Mouse (Mus musculus) midbrain, embryonic 16.5 days (tissue): ENCODE results near the gene B3galt4. TPM values are rescaled to one million over a fixed set of nuclear protein-coding genes. Genes with fewer than 3 reads are reported as not detected.
"Not testable (repeated sequence)": the region's sequence is repeated elsewhere in the genome, so short reads cannot be mapped to it uniquely, and the experiment has no call there.

Experiments used
- ATAC-seq: fragments of 200-750 bp; cut with Nextera tagmentation; 2 replicates; pipeline ENCODE4 v1.8.0; 2017; ENCODE audit warnings: moderate TSS enrichment
- H3K27ac ChIP-seq: fragments of 300-500 bp; sonication (generic); 2 replicates; pipeline ENCODE4 v1.5.1; 2014; ENCODE audit warnings: mild to moderate bottlenecking, low read length, mixed read lengths
- H3K27me3 ChIP-seq: fragments of 300-500 bp; sonication (generic); 2 replicates; pipeline ENCODE4 v1.6.1; 2014; ENCODE audit warnings: low read depth, low read length, mixed read lengths; ENCODE audit not compliant: control insufficient read depth, insufficient read depth
- H3K36me3 ChIP-seq: fragments of 300-500 bp; sonication (generic); 2 replicates; pipeline ENCODE4 v1.6.1; 2014; ENCODE audit warnings: mild to moderate bottlenecking, low read length, moderate library complexity, mixed read lengths; ENCODE audit not compliant: control insufficient read depth, insufficient read depth
- H3K4me1 ChIP-seq: fragments of 300-500 bp; sonication (generic); 2 replicates; pipeline ENCODE4 v1.6.1; 2014; ENCODE audit warnings: mild to moderate bottlenecking, low read length, mixed read lengths; ENCODE audit not compliant: control insufficient read depth, insufficient read depth
- H3K4me2 ChIP-seq: fragments of 300-500 bp; sonication (generic); 2 replicates; pipeline ENCODE4 v1.6.1; 2014; ENCODE audit warnings: mild to moderate bottlenecking, low read length, mixed read lengths
- H3K4me3 ChIP-seq: fragments of 300-500 bp; sonication (generic); 2 replicates; pipeline ENCODE4 v1.5.1; 2014; ENCODE audit warnings: low read depth, mild to moderate bottlenecking, low read length, moderate library complexity, mixed read lengths
- H3K9ac ChIP-seq: fragments of 300-500 bp; sonication (generic); 2 replicates; pipeline ENCODE4 v1.6.1; 2014; ENCODE audit warnings: low read depth, low read length, mixed read lengths
- H3K9me3 ChIP-seq: fragments of 300-500 bp; sonication (generic); replicated peaks from 2 replicates; pipeline ENCODE4 v1.6.1; 2014; ENCODE audit warnings: mild to moderate bottlenecking, low read length, mixed read lengths; ENCODE audit not compliant: control insufficient read depth, poor library complexity, severe bottlenecking
- WGBS: fragments of 180-500 bp; shearing (Covaris S2); extraction: QIAGEN DNeasy Blood & Tissue Kit; methylation state at CpG from one replicate; pipeline ENCODE4 v1.1.7; 2014; 5-methylcytosine and 5-hydroxymethylcytosine counted together
- polyA plus RNA-seq: library from polyadenylated mRNA; unstranded; fragments of >200 nt; fragmentation: Nextera tagmentation; extraction: Ambion mirVana; gene quantifications from 2 replicates; pipeline ENCODE4 v1.2.1, GENCODE M21; 2015

Gene B3galt4
- polyA plus RNA-seq, 1 experiment from 2014 or later, result 16.6 TPM

DNA sequence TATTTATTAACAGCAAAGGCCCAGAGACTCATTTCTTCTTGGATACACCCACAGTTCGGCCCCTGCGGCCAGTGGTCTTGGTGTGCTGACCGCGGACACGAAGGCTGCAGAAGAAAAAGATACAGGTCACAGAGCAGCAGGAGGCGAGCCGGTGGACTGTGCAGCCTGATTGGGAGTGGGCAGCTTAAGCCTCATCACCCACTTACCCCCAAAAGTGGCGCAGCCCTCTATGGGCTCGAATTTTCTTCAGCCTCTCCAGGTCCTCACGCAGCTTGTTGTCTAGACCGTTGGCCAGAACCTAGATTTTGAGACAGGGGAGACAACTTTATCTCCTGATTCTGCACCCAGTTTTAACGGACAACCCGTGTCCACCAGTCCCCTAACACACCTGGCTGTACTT is 727 bp upstream of the B3galt4 start:
- not testable (repeated sequence) for H3K9me3 ChIP-seq, H3K9ac ChIP-seq, H3K4me3 ChIP-seq, H3K27ac ChIP-seq, H3K27me3 ChIP-seq, ATAC-seq
- H3K4me2 ChIP-seq, result peak overlapping the region; percentile 94
- H3K36me3 ChIP-seq, result peaks cover 15% of the 10 kb centered on the region; the same call in 1 of the 2 replicates
- 73% methylated on average over 13 of the region's 13 CpGs for WGBS
- H3K4me1 ChIP-seq, result peaks cover 56% of the 10 kb centered on the region

DNA sequence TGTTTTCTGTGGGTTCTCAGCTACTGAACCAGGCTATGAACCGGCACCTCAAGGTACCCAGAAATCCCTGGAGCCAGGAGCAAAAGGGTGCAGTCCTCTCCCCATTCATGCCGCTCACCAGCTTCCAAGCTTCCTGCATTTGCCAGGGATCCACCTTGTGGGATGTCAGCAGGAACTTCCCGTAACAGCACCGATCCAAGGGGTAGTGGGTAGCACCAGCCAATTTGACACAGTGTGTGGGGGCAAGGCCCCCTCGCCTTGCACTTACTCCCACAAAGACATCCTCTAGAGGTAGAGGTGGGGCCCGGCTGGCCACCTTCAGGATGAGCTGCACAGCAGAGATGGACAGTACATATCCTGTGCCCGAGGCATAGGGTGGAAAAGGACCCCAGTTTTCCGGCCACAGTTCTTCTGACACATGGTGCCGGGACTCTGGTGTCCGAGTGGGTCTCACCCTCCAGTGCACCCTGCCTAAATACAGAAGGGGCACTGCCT is 1.1 kb downstream of the B3galt4 start:
- no peak for ATAC-seq
- 72% methylated on average over 10 of the region's 10 CpGs for WGBS
- peak overlapping the region; percentile 84 for H3K9ac ChIP-seq
- no peak overlapping the region; the same call in 1 of the 2 replicates for H3K27ac ChIP-seq
- H3K4me1 ChIP-seq, result peaks cover 48% of the 10 kb centered on the region
- H3K27me3 ChIP-seq, result no peaks in the 10 kb centered on the region
- H3K4me3 ChIP-seq, result peak overlapping the region; percentile 60
- peak overlapping the region; percentile 94 for H3K4me2 ChIP-seq
- H3K9me3 ChIP-seq, result no peaks in the 10 kb centered on the region
- H3K36me3 ChIP-seq, result peaks cover 22% of the 10 kb centered on the region; the same call in 1 of the 2 replicates

DNA sequence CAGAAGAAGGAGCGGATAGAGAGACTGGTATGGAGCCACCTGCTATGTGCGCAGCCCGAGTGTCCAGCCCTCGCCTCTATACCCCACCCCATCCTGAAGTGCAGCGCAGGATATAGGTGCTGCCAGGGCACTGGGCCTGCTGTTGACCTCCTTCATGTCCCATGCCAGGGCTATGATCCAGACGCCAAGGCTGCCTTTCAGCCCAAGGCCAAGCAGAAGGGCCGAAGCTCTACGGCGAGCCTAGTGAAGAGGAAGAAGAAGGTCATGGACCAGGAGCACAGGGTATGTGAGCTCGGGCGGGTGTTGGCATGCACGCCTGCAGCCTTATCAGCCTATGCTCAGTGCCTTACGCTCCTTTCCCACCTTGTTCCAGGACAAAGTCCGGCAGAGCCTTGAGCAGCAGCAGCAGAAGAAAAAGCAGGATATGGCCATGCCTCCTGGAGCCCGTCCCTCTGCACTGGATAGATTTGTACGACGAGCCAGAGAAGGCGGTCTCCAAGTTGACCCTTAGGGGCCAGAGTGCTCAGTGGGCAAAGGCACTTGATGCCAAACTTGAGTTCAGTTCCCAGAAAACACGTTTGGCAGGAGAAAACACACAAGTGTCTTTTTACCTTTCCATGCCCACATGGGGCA is 2.3 kb downstream of the B3galt4 start:
- Histone ChIP-seq H3K4me3 (no peak overlapping the region), H3K27me3 (no peaks in the 10 kb centered on the region), H3K36me3 (peaks cover 29% of the 10 kb centered on the region), H3K9ac (no peak overlapping the region), H3K27ac (no peak overlapping the region), H3K4me2 (no peak overlapping the region; the same call in 1 of the 2 replicates), H3K9me3 (no peaks in the 10 kb centered on the region), H3K4me1 (peaks cover 40% of the 10 kb centered on the region)
- 87% methylated on average over 19 of the region's 19 CpGs for WGBS
- ATAC-seq, result no peak

DNA sequence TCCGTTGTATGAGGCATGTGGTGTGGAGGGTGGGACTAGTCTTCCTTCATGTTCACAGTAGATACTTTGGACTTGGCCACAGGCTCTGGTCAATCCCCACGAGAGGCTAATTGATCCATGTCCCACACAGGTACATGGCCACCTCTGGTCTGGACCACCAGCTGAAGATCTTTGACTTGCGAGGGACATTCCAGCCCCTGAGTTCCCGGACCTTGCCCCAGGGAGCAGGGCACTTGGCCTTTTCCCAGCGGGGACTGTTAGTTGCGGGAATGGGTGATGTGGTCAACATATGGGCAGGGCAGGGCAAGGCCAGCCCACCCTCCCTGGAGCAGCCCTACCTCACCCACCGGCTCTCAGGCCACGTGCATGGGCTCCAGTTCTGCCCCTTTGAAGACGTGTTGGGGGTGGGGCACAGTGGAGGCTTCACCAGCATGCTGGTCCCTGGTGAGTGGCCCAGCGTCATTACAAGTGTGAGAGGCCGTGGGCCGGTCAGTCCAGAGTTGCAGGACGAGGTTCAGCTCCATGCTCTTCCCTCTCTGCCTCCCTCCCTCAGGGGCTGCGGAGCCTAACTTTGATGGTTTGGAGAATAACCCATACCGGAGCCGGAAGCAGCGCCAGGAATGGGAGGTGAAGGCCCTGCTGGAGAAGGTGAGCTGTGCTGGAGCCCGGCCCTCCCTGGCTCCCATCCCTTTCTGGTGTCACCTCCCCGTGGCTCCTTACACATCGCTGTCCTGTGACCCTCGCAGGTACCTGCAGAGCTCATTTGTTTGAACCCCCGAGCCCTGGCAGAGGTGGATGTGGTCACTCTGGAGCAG is 3.0 kb downstream of the B3galt4 start:
- Histone ChIP-seq H3K4me1 (peaks cover 34% of the 10 kb centered on the region), H3K9ac (no peak overlapping the region), H3K27me3 (no peaks in the 10 kb centered on the region), H3K27ac (no peak overlapping the region), H3K36me3 (peaks cover 34% of the 10 kb centered on the region), H3K4me2 (no peak overlapping the region), H3K4me3 (no peak overlapping the region), H3K9me3 (no peaks in the 10 kb centered on the region)
- WGBS, result 87% methylated on average over 22 of the region's 22 CpGs
- no peak for ATAC-seq

DNA sequence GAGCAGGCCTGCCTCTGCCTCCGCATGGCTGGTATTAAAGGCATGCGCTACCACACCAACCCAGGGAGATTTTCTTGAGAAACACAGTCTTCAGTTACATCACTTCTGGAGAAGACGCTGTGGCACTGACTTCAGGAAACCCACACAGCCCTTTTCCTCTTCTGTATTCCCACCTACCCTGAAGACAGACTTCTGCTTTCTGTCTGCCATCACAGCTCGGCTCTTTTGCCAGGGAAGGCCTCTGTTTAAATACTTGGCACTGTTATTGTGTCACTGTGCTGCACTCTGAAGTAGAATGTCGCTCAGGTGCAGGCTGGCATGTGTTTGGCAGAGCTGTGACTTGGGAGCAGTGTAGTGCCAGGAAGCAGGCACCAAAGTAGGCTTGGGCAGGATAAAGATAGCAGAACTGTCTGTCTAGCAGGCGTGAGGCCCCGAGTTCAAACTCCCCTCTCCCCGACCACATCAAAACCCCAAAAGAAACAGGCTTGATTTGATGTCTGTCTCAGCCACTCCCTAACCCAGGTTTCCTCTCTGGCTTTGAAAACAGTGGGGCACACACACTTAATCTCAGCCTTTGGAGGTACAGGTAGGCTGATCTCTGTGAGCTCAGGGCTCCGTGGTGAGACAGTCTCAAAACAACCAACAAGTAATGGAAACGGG is 3.7 kb downstream of the B3galt4 start:
- no peak overlapping the region for H3K4me3 ChIP-seq
- H3K36me3 ChIP-seq, result peaks cover 30% of the 10 kb centered on the region
- no peak overlapping the region for H3K27ac ChIP-seq
- H3K4me2 ChIP-seq, result no peak overlapping the region
- no peak for ATAC-seq
- no peak overlapping the region for H3K9ac ChIP-seq
- WGBS, result 93% methylated on average over 10 of the region's 10 CpGs
- peaks cover 26% of the 10 kb centered on the region for H3K4me1 ChIP-seq
- no peaks in the 10 kb centered on the region for H3K27me3 ChIP-seq
- H3K9me3 ChIP-seq, result no peaks in the 10 kb centered on the region

DNA sequence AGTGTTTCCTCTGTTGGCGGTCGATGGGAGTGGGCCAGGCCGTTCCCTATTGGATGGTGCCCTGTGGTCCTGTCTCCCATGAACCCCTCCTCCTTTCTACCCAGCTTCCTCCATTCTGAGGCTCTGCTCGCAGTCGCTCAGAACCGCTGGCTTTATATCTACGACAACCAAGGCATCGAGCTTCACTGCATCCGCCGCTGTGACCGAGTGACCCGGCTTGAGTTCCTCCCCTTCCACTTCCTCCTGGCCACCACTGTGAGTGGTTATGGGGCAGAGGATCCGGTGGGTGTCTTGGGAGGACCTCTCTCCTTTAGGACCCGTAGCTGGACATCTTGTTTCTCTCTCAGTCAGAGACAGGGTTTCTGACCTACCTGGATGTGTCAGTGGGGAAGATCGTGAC is 7.8 kb downstream of the B3galt4 start:
- H3K27me3 ChIP-seq, result no peaks in the 10 kb centered on the region
- H3K27ac ChIP-seq, result no peak overlapping the region
- H3K4me1 ChIP-seq, result peaks cover 18% of the 10 kb centered on the region
- H3K36me3 ChIP-seq, result peaks cover 27% of the 10 kb centered on the region
- no peak overlapping the region for H3K4me3 ChIP-seq
- 95% methylated on average over 15 of the region's 15 CpGs for WGBS
- no peak overlapping the region for H3K9ac ChIP-seq
- no peaks in the 10 kb centered on the region for H3K9me3 ChIP-seq
- no peak for ATAC-seq
- no peak overlapping the region for H3K4me2 ChIP-seq

DNA sequence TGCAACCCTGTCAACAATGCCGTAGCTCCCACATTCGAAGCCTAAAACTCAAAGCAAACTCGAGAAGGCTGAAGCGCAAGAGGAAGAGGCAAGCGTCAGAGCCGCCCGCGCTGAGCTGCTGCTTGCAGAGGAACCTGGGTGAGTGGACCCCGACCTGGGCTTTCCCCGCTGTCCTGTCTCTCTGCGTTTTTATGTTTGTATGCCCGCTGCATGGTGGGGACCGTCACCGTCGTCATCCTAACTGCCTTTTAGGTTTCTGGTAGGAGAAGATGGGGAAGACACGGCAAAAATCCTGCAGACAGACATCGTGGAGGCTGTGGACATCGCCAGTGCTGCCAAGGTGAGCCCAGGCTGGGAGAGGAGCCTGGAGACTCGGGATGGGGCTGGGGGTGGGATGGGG is 9.9 kb downstream of the B3galt4 start:
- ATAC-seq, result no peak
- Histone ChIP-seq H3K4me3 (peak overlapping the region; percentile 85), H3K4me1 (peaks cover 18% of the 10 kb centered on the region), H3K4me2 (peak overlapping the region; percentile 99), H3K36me3 (peaks cover 23% of the 10 kb centered on the region), H3K9ac (peak overlapping the region; percentile 84), H3K9me3 (no peaks in the 10 kb centered on the region), H3K27ac (no peak overlapping the region), H3K27me3 (no peaks in the 10 kb centered on the region)
- WGBS, result 68% methylated on average over 19 of the region's 19 CpGs

DNA sequence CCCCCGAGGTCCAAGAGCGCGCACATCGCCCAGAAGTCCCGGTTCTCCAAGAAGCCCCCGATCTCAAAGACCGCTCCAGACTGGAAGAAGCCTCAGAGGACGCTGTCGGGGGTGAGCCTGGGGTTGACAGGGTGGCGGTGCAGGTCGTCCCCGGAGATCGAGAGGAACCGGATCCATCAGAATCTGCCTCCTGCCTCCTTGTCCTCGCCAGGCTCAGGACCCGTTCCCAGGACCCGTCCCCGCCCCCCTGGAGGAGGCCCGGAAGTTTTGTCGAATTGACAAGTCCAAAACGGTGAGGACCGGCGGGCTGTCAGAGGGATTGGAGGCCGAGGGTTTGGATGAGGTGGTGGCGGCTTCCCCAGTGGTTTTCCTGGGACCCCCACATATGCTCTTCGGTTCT is 10.3 kb downstream of the B3galt4 start:
- Histone ChIP-seq H3K4me1 (peaks cover 18% of the 10 kb centered on the region), H3K9ac (peak overlapping the region; percentile 84), H3K9me3 (no peaks in the 10 kb centered on the region), H3K4me2 (peak overlapping the region; percentile 99), H3K4me3 (peak overlapping the region; percentile 85), H3K36me3 (peaks cover 21% of the 10 kb centered on the region), H3K27ac (peak overlapping the region; percentile 71; the same call in 1 of the 2 replicates), H3K27me3 (no peaks in the 10 kb centered on the region)
- ATAC-seq, result no peak
- 3% methylated on average over 26 of the region's 26 CpGs for WGBS
